Mouse (Mus musculus) forebrain, embryonic 10.5 days (tissue): ENCODE results near the gene Mad2l2. TPM values are rescaled to one million over a fixed set of nuclear protein-coding genes. Genes with fewer than 3 reads are reported as not detected.
"Not testable (repeated sequence)": the region's sequence is repeated elsewhere in the genome, so short reads cannot be mapped to it uniquely, and the experiment has no call there.

Experiments used
- DNase-seq: peaks from one replicate; pipeline ENCODE4 v3.0.0-alpha.2; 2017; ENCODE audit warnings: low spot score; ENCODE audit errors: extremely low spot score
- H3K27ac ChIP-seq: fragments of 300-500 bp; sonication (generic); 2 replicates; pipeline ENCODE4 v1.5.1; 2016; ENCODE audit warnings: mild to moderate bottlenecking
- H3K27me3 ChIP-seq: fragments of 300-500 bp; sonication (generic); 2 replicates; pipeline ENCODE4 v1.6.1; 2016; ENCODE audit warnings: mild to moderate bottlenecking; ENCODE audit not compliant: poor library complexity, severe bottlenecking
- H3K36me3 ChIP-seq: fragments of 300-500 bp; sonication (generic); replicated peaks from 2 replicates; pipeline ENCODE4 v1.6.1; 2016; ENCODE audit warnings: mild to moderate bottlenecking, moderate library complexity
- H3K4me1 ChIP-seq: fragments of 300-500 bp; sonication (generic); 2 replicates; pipeline ENCODE4 v1.6.1; 2016
- H3K4me3 ChIP-seq: fragments of 300-500 bp; sonication (generic); 2 replicates; pipeline ENCODE4 v1.5.1; 2016; ENCODE audit warnings: mild to moderate bottlenecking, moderate library complexity
- H3K9me3 ChIP-seq: fragments of 300-500 bp; sonication (generic); 2 replicates; pipeline ENCODE4 v1.6.1; 2016; ENCODE audit warnings: mild to moderate bottlenecking, moderate library complexity
- WGBS: fragments of 180-500 bp; shearing (Covaris S2); methylation state at CpG from one replicate; pipeline ENCODE4 v1.1.7; 2016; 5-methylcytosine and 5-hydroxymethylcytosine counted together
- polyA plus RNA-seq: library from polyadenylated mRNA; unstranded; fragments of >200 nt; fragmentation: Nextera tagmentation; extraction: Ambion mirVana; gene quantifications from 2 replicates; pipeline ENCODE4 v1.2.1, GENCODE M21; 2016

Mad2l2 gene
- polyA plus RNA-seq, 1 experiment from 2014 or later, result 61.8 TPM

- WGBS, result 5% methylated on average over 15 of the region's 15 CpGs
- H3K9me3 ChIP-seq, result peaks cover 3% of the 10 kb centered on the region; the same call in 1 of the 2 replicates
- peaks cover 25% of the 10 kb centered on the region for H3K27me3 ChIP-seq
- peak; percentile 90 for DNase-seq
- no peaks in the 10 kb centered on the region for H3K36me3 ChIP-seq
- peaks cover 15% of the 10 kb centered on the region for H3K4me1 ChIP-seq
- H3K4me3 ChIP-seq, result peak overlapping the region; percentile 16
- H3K27ac ChIP-seq, result peak overlapping the region; percentile 69
Observed at GRCm38 (mm10) chr4:148114758-148115391, 15.3 kb upstream of the Mad2l2 start.

GRCm38 (mm10) chr4:148115467-148115866, 14.7 kb upstream of the Mad2l2 start:
- H3K27ac ChIP-seq, result peak overlapping the region; percentile 69

DNA sequence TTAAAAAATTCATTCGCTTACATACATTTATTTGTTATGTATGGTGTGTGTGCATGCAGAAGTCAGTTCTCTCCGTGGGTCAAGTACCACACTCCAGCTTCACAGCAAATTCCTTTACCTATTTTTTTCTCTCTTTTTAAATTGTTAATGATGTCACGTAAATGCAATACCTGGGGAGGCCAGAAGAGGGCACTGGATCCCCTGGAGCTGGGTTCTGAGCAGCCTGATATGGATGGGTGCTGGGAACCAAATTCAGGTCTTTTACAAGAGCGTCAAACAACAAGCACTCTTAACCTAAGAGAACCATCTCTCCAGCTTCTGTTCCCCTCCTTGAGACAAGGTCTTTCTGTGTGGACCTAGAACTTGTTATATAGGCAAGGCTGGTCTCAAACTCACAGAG, 13.5 kb upstream of the Mad2l2 start:
- Histone ChIP-seq H3K36me3 (no peaks in the 10 kb centered on the region), H3K9me3 (peaks cover 3% of the 10 kb centered on the region; the same call in 1 of the 2 replicates), H3K27me3 (peaks cover 25% of the 10 kb centered on the region), H3K4me3 (no peak overlapping the region), H3K4me1 (peaks cover 16% of the 10 kb centered on the region), H3K27ac (no peak overlapping the region)
- DNase-seq, result no peak
- 81% methylated on average over 4 of the region's 4 CpGs for WGBS

More at GRCm38 (mm10) chr4:148115467-148115866, 14.7 kb upstream of the Mad2l2 start:
- Histone ChIP-seq H3K9me3 (peaks cover 3% of the 10 kb centered on the region; the same call in 1 of the 2 replicates), H3K27me3 (peaks cover 25% of the 10 kb centered on the region), H3K4me1 (peaks cover 15% of the 10 kb centered on the region), H3K4me3 (peak overlapping the region; percentile 16), H3K36me3 (no peaks in the 10 kb centered on the region)
- DNase-seq, result peak; percentile 41
- 5% methylated on average over 15 of the region's 15 CpGs for WGBS

DNA sequence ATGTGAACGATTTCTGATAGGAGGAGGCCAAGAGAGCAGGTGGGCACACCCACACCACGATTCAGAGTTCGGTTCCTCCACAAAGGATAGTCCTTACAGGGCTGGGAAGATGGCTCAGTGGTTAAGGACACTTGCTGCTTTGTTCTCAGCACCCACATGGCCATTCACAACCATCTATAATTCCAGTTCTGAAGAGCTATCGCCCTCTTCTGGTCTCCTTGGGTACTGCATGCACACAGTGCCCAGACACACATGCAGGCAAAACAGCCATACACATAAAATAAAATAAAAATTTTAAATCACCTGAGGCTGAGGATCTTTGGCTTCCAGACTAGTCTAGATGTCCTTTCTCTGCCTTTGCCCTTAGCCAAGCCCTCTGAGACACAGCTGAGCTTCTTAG, 12.8 kb upstream of the Mad2l2 start:
- H3K9me3 ChIP-seq, result peaks cover 3% of the 10 kb centered on the region; the same call in 1 of the 2 replicates
- peaks cover 23% of the 10 kb centered on the region for H3K4me1 ChIP-seq
- DNase-seq, result no peak
- H3K36me3 ChIP-seq, result no peaks in the 10 kb centered on the region
- H3K27ac ChIP-seq, result no peak overlapping the region
- H3K4me3 ChIP-seq, result no peak overlapping the region
- 69% methylated on average over 4 of the region's 4 CpGs for WGBS
- H3K27me3 ChIP-seq, result peaks cover 25% of the 10 kb centered on the region

DNA sequence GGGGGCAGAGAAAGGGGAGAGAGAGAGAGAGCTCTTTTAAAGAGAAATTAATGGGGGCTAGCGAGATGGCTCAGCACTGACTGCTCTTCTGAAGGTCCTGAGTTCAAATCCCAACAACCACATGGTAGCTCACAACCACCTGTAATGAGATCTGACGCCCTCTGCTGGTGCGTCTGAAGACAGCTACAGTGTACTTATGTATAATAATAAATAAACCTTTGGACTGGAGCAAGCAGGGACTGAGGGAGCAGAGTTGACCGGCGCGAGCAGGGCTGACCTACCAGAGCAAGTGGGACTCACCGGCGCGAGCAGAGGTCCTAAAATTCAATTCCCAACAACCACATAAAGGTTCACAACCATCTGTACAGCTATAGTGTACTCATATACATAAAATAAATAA, 10.6 kb upstream of the Mad2l2 start:
- Histone ChIP-seq H3K27me3 (peaks cover 14% of the 10 kb centered on the region), H3K4me1 (peaks cover 33% of the 10 kb centered on the region)
- DNase-seq, H3K27ac ChIP-seq, H3K9me3 ChIP-seq, H3K36me3 ChIP-seq, H3K4me3 ChIP-seq: not testable (repeated sequence)
- 87% methylated on average over 9 of the region's 9 CpGs for WGBS

DNA sequence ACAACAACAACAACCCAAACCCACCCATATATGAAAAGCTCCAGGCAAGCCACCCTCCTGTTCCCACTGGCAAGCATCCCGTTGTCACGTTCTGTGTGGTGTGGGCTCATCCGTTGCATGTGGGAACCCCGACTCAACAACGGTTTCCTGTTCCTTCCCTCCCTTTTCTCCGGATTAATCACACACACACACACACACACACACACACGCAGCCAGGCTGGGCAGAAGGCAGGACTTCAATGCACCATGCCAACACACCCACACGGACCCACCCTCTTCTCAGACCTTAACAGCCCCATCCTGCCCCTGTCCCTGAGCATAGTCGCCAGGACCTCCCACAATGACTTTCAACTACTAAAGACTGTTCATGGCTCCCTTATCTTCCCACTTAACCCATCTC, 9.6 kb upstream of the Mad2l2 start:
- H3K4me1 ChIP-seq, result peaks cover 24% of the 10 kb centered on the region
- no peak overlapping the region for H3K4me3 ChIP-seq
- peaks cover 10% of the 10 kb centered on the region for H3K27me3 ChIP-seq
- peaks cover 3% of the 10 kb centered on the region; the same call in 1 of the 2 replicates for H3K9me3 ChIP-seq
- 91% methylated on average over 9 of the region's 9 CpGs for WGBS
- no peak for DNase-seq
- no peaks in the 10 kb centered on the region for H3K36me3 ChIP-seq
- H3K27ac ChIP-seq, result no peak overlapping the region

GRCm38 (mm10) chr4:148121362-148121761, 8.8 kb upstream of the Mad2l2 start:
- Histone ChIP-seq H3K9me3 (peaks cover 3% of the 10 kb centered on the region; the same call in 1 of the 2 replicates), H3K4me3 (no peak overlapping the region), H3K27me3 (0 out of 2 replicates have a peak, but pooled peaks cover 5% of the 10 kb centered on the region), H3K4me1 (peaks cover 22% of the 10 kb centered on the region), H3K36me3 (no peaks in the 10 kb centered on the region), H3K27ac (no peak overlapping the region)
- no peak for DNase-seq
- WGBS, result 93% methylated on average over 4 of the region's 4 CpGs

- no peaks in the 10 kb centered on the region for H3K36me3 ChIP-seq
- peaks cover 29% of the 10 kb centered on the region for H3K4me1 ChIP-seq
- peaks cover 3% of the 10 kb centered on the region; the same call in 1 of the 2 replicates for H3K9me3 ChIP-seq
- no peak overlapping the region for H3K4me3 ChIP-seq
- H3K27ac ChIP-seq, result peak overlapping the region; percentile 67
- 8% methylated on average over 6 of the region's 6 CpGs for WGBS
- 0 out of 2 replicates have a peak, but pooled peaks cover 5% of the 10 kb centered on the region for H3K27me3 ChIP-seq
- DNase-seq, result peak; percentile 42
Observed at GRCm38 (mm10) chr4:148121982-148122693, 8.0 kb upstream of the Mad2l2 start.

DNA sequence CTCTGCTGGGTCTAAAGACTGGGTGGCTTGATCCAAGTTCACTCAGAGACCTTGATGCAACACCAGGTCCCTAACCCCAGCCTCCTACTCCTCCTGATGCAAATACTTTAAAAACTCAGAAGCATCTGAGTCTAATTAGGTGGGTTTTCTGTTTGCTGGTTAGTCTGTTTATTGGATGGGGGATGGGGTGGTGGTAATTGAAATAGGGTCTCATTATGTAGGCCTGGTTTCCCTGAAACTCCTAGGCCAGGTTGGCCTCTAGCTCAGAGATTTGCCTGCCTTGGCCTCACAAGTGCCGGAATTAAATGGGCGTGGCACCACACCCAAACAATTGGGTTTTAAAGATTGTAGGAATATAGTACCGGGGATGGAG, 7.5 kb upstream of the Mad2l2 start:
- Histone ChIP-seq H3K27me3 (peaks cover 10% of the 10 kb centered on the region), H3K9me3 (no peaks in the 10 kb centered on the region), H3K4me1 (peaks cover 29% of the 10 kb centered on the region), H3K27ac (peak overlapping the region; percentile 67; the same call in 1 of the 2 replicates), H3K36me3 (no peaks in the 10 kb centered on the region), H3K4me3 (no peak overlapping the region)
- no peak for DNase-seq
- 68% methylated on average over 3 of the region's 3 CpGs for WGBS

DNA sequence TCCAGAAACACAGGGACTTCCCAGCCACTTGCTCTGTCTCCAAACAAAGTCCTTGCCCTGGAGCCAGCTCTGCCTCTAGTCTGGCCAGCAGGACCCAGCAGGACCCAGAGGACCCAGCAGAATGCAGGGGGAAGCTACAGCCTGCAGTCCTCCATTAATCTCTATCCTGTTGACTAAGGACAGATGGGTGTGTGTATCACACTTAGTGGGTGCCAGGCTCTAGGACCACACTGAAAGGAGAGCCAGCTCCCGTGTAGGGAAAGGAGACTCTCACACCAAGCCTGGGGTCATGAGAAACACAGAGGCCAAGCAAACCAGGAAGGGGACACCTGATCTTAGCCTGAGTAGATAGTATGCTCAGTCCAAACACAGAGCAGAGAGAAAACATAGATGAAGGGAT, 1.9 kb upstream of the Mad2l2 start:
- Histone ChIP-seq H3K4me3 (no peak overlapping the region), H3K4me1 (peaks cover 50% of the 10 kb centered on the region), H3K27me3 (peaks cover 62% of the 10 kb centered on the region), H3K9me3 (no peaks in the 10 kb centered on the region), H3K36me3 (no peaks in the 10 kb centered on the region), H3K27ac (no peak overlapping the region)
- DNase-seq, result no peak
- WGBS, result 73% methylated on average over 1 of the region's 1 CpGs

- Histone ChIP-seq H3K27ac (no peak overlapping the region), H3K36me3 (peaks cover 1% of the 10 kb centered on the region; the same call in 1 of the 2 replicates), H3K4me3 (peak overlapping the region; percentile 78; the same call in 1 of the 2 replicates), H3K9me3 (0 out of 2 replicates have a peak, but pooled peaks cover 2% of the 10 kb centered on the region), H3K4me1 (peaks cover 48% of the 10 kb centered on the region), H3K27me3 (peaks cover 62% of the 10 kb centered on the region)
- WGBS, result 77% methylated on average over 2 of the region's 2 CpGs
- DNase-seq, result no peak
Observed at GRCm38 (mm10) chr4:148128672-148129071, 1.5 kb upstream of the Mad2l2 start.

GRCm38 (mm10) chr4:148130561-148131413, 603 bp downstream of the Mad2l2 start, which contains the start of gene Draxin:
TSS of gene Draxin (minus strand) at chr4:148130698.
- H3K27ac ChIP-seq, result peak within 1 kb of the TSS; percentile 99
- H3K27me3 ChIP-seq, result peaks cover 56% of the 10 kb centered on the region
- WGBS, result under 1% methylated on average over 84 of the region's 87 CpGs
- peak; percentile 84 for DNase-seq
- H3K4me3 ChIP-seq, result peak within 1 kb of the TSS; percentile 78
- H3K4me1 ChIP-seq, result peaks cover 48% of the 10 kb centered on the region
- H3K36me3 ChIP-seq, result peaks cover 3% of the 10 kb centered on the region; the same call in 1 of the 2 replicates
- 0 out of 2 replicates have a peak, but pooled peaks cover 3% of the 10 kb centered on the region for H3K9me3 ChIP-seq
